Mouse (Mus musculus) MEL (cell line): Measurements from ENCODE around the gene Fgfr2. TPM values are rescaled to one million over a fixed set of nuclear protein-coding genes. Genes with fewer than 3 reads are reported as not detected.

Source experiments
- DNase-seq: peaks from one replicate; pipeline ENCODE4 v3.0.0; 2011; ENCODE audit warnings: low read depth, low spot score
- H3K27ac ChIP-seq: 2 replicates; pipeline ENCODE4 v1.5.1; 2012; ENCODE audit warnings: low read depth, mild to moderate bottlenecking, control low read depth, low read length, moderate library complexity; ENCODE audit not compliant: control insufficient read depth
- H3K27me3 ChIP-seq, 2 experiments: fragments of 150-350 bp in 1 of 2; sonication (generic) in 1 of 2; 2 replicates each; pipeline ENCODE4 v1.6.1; 2012; ENCODE audit warnings: low read length in 2 of 2, mild to moderate bottlenecking in 2 of 2, improper control_type of control experiment in 1 of 2, moderate library complexity in 1 of 2; ENCODE audit not compliant: insufficient read depth in 2 of 2, control insufficient read depth in 1 of 2
- H3K36me3 ChIP-seq, 2 experiments: 2 replicates each; pipeline ENCODE4 v1.6.1; 2012 to 2014; ENCODE audit warnings: low read length in 2 of 2, improper control_type of control experiment in 1 of 2, inconsistent platforms in 1 of 2, mild to moderate bottlenecking in 1 of 2; ENCODE audit not compliant: insufficient read depth in 2 of 2, control insufficient read depth in 1 of 2
- H3K4me1 ChIP-seq, 2 experiments: fragments of 150-350 bp in 1 of 2; sonication (generic) in 1 of 2; 2 replicates each; pipeline ENCODE4 v1.6.1; 2012; ENCODE audit warnings: low read length in 2 of 2, improper control_type of control experiment in 1 of 2, mild to moderate bottlenecking in 1 of 2; ENCODE audit not compliant: insufficient read depth in 2 of 2, control insufficient read depth in 1 of 2
- H3K4me3 ChIP-seq, 2 experiments: fragments of 150-350 bp in 1 of 2; sonication (generic) in 1 of 2; 2 replicates each; pipeline ENCODE4 v1.5.1; 2012; ENCODE audit warnings: low read depth in 2 of 2, low read length in 2 of 2, mild to moderate bottlenecking in 2 of 2, moderate library complexity in 2 of 2, control low read depth in 1 of 2, improper control_type of control experiment in 1 of 2; ENCODE audit not compliant: control insufficient read depth in 1 of 2, insufficient read depth in 1 of 2
- H3K79me2 ChIP-seq: 2 replicates; pipeline ENCODE4 v1.6.1; 2012; ENCODE audit warnings: mild to moderate bottlenecking, low read length, moderate library complexity; ENCODE audit not compliant: control insufficient read depth, poor library complexity, insufficient read depth
- H3K9ac ChIP-seq: 2 replicates; pipeline ENCODE4 v1.6.1; 2012; ENCODE audit warnings: low read depth, mild to moderate bottlenecking, control low read depth, low read length, moderate library complexity; ENCODE audit not compliant: control insufficient read depth, poor library complexity, severe bottlenecking
- H3K9me3 ChIP-seq: fragments of 150-350 bp; sonication (generic); replicated peaks from 2 replicates; pipeline ENCODE4 v1.6.1; 2012; ENCODE audit warnings: mild to moderate bottlenecking, low read length, improper control_type of control experiment, moderate library complexity; ENCODE audit not compliant: insufficient read depth
- BHLHE40 ChIP-seq: IDR thresholded peaks from 2 replicates; pipeline ENCODE4 v1.6.1; 2012; ENCODE audit warnings: low read depth, mild to moderate bottlenecking, inconsistent platforms, low read length, improper control_type of control experiment, borderline replicate concordance
- CHD1 ChIP-seq: IDR thresholded peaks from 2 replicates; pipeline ENCODE4 v1.6.1; 2012; ENCODE audit warnings: low read depth, mild to moderate bottlenecking, inconsistent platforms, low read length, improper control_type of control experiment
- CHD2 ChIP-seq: IDR thresholded peaks from 2 replicates; pipeline ENCODE4 v1.6.1; 2011; ENCODE audit warnings: low read length, improper control_type of control experiment
- CTCF ChIP-seq, 3 experiments: IDR thresholded peaks in 2 of 3; conservative IDR thresholded peaks in 1 of 3; 2 replicates each; pipeline ENCODE4 v1.5.1; 2011 to 2012; ENCODE audit warnings: low read length in 3 of 3, low read depth in 2 of 3, mild to moderate bottlenecking in 2 of 3, improper control_type of control experiment in 1 of 3, inconsistent platforms in 1 of 3, mixed read lengths in 1 of 3, moderate library complexity in 1 of 3; ENCODE audit not compliant: control insufficient read depth in 1 of 3, insufficient read depth in 1 of 3, poor library complexity in 1 of 3, severe bottlenecking in 1 of 3
- E2F4 ChIP-seq: IDR thresholded peaks from 2 replicates; pipeline ENCODE4 v1.6.1; 2011; ENCODE audit warnings: low read depth, low read length, improper control_type of control experiment, borderline replicate concordance
- ELF1 ChIP-seq: IDR thresholded peaks from 2 replicates; pipeline ENCODE4 v1.6.1; 2014; ENCODE audit warnings: low read depth, mild to moderate bottlenecking, inconsistent platforms, low read length, improper control_type of control experiment, moderate library complexity
- ETS1 ChIP-seq: IDR thresholded peaks from 2 replicates; pipeline ENCODE4 v1.6.1; 2012; ENCODE audit warnings: low read depth, mild to moderate bottlenecking, inconsistent platforms, low read length, improper control_type of control experiment, moderate library complexity
- GABPA ChIP-seq: IDR thresholded peaks from 2 replicates; pipeline ENCODE4 v1.6.1; 2012; ENCODE audit warnings: low read depth, mild to moderate bottlenecking, inconsistent platforms, low read length, improper control_type of control experiment, moderate library complexity
- GATA1 ChIP-seq: IDR thresholded peaks from 2 replicates; pipeline ENCODE4 v1.6.1; 2011; ENCODE audit warnings: low read depth, low read length, improper control_type of control experiment
- HCFC1 ChIP-seq: IDR thresholded peaks from 2 replicates; pipeline ENCODE4 v1.6.1; 2012; ENCODE audit warnings: low read depth, mild to moderate bottlenecking, inconsistent platforms, low read length, improper control_type of control experiment, moderate library complexity
- JUND ChIP-seq: IDR thresholded peaks from 2 replicates; pipeline ENCODE4 v1.6.1; 2011; ENCODE audit warnings: low read depth, mild to moderate bottlenecking, improper control_type of control experiment, low read length
- KAT2A ChIP-seq: conservative IDR thresholded peaks from 2 replicates; pipeline ENCODE4 v1.6.1; 2012; ENCODE audit warnings: low read depth, low read length, improper control_type of control experiment, inconsistent platforms
- MAFK ChIP-seq: IDR thresholded peaks from 2 replicates; pipeline ENCODE4 v1.6.1; 2011; ENCODE audit warnings: low read depth, mild to moderate bottlenecking, low read length, improper control_type of control experiment, borderline replicate concordance
- MAX ChIP-seq: IDR thresholded peaks from 2 replicates; pipeline ENCODE4 v1.6.1; 2011; ENCODE audit warnings: low read length, improper control_type of control experiment
- MYB ChIP-seq: IDR thresholded peaks from 2 replicates; pipeline ENCODE4 v1.6.1; 2011; ENCODE audit warnings: mild to moderate bottlenecking, low read depth, low read length, improper control_type of control experiment
- POLR2A ChIP-seq, 2 experiments: IDR thresholded peaks; 2 replicates each; pipeline ENCODE4 v1.6.1; 2011 to 2012; ENCODE audit warnings: low read length in 2 of 2, mild to moderate bottlenecking in 2 of 2, control low read depth in 1 of 2, improper control_type of control experiment in 1 of 2, low read depth in 1 of 2, moderate library complexity in 1 of 2; ENCODE audit not compliant: control insufficient read depth in 1 of 2, insufficient read depth in 1 of 2, poor library complexity in 1 of 2
- POLR2AphosphoS2 ChIP-seq: IDR thresholded peaks from 2 replicates; pipeline ENCODE4 v1.6.1; 2011; ENCODE audit warnings: low read length, improper control_type of control experiment
- POLR2AphosphoS5 ChIP-seq: IDR thresholded peaks from 2 replicates; pipeline ENCODE4 v1.6.1; 2012; ENCODE audit warnings: low read depth, borderline replicate concordance, mild to moderate bottlenecking, inconsistent platforms, low read length, moderate library complexity, mixed read lengths
- RAD21 ChIP-seq: IDR thresholded peaks from 2 replicates; pipeline ENCODE4 v1.6.1; 2011; ENCODE audit warnings: mild to moderate bottlenecking, low read depth, low read length, improper control_type of control experiment
- SIN3A ChIP-seq: IDR thresholded peaks from 2 replicates; pipeline ENCODE4 v1.6.1; 2012; ENCODE audit warnings: low read length, improper control_type of control experiment, inconsistent platforms
- SMC3 ChIP-seq: IDR thresholded peaks from 2 replicates; pipeline ENCODE4 v1.6.1; 2011; ENCODE audit warnings: low read depth, low read length, improper control_type of control experiment
- TBP ChIP-seq: IDR thresholded peaks from 2 replicates; pipeline ENCODE4 v1.8.0; 2011; ENCODE audit warnings: low read depth, low read length, improper control_type of control experiment
- TCF12 ChIP-seq: IDR thresholded peaks from 2 replicates; pipeline ENCODE4 v1.6.1; 2014; ENCODE audit warnings: low read depth, mild to moderate bottlenecking, inconsistent platforms, low read length, improper control_type of control experiment, moderate library complexity
- UBTF ChIP-seq: IDR thresholded peaks from 2 replicates; pipeline ENCODE4 v1.6.1; 2012; ENCODE audit warnings: low read depth, mild to moderate bottlenecking, inconsistent platforms, low read length, improper control_type of control experiment, moderate library complexity, borderline replicate concordance; ENCODE audit not compliant: insufficient read depth
- USF2 ChIP-seq, 2 experiments: IDR thresholded peaks; 2 replicates each; pipeline ENCODE4 v1.6.1; 2011 to 2012; ENCODE audit warnings: improper control_type of control experiment in 2 of 2, low read length in 2 of 2, borderline replicate concordance in 1 of 2, inconsistent platforms in 1 of 2, low read depth in 1 of 2, mild to moderate bottlenecking in 1 of 2; ENCODE audit not compliant: insufficient read depth in 1 of 2
- ZC3H11A ChIP-seq: IDR thresholded peaks from 2 replicates; pipeline ENCODE4 v1.6.1; 2012; ENCODE audit warnings: low read depth, mild to moderate bottlenecking, inconsistent platforms, low read length, improper control_type of control experiment
- ZMIZ1 ChIP-seq: IDR thresholded peaks from 2 replicates; pipeline ENCODE4 v1.6.1; 2012; ENCODE audit warnings: low read depth, mild to moderate bottlenecking, inconsistent platforms, low read length, improper control_type of control experiment, moderate library complexity
- polyA plus RNA-seq, 2 experiments: library from polyadenylated mRNA; stranded (reverse) in 1 of 2; unstranded in 1 of 2; fragments of >175 nt in 1 of 2; fragments of >200 nt in 1 of 2; gene quantifications; 2 replicates each; pipeline versions ENCODE4 v1.2.1 to v1.2.4; 2012; ENCODE audit warnings: low replicate concordance in 2 of 2, low read depth in 1 of 2; ENCODE audit not compliant: insufficient read length in 2 of 2, insufficient read depth in 1 of 2, missing spikeins in 1 of 2
- total RNA-seq: library from RNA; depleted of rRNA; stranded (reverse); fragments of 300-350 nt; gene quantifications from 2 replicates; pipeline ENCODE4 v1.2.3, GENCODE M21; 2012

The Fgfr2 gene
- total and polyA plus RNA-seq, 3 experiments = not detected

GRCm38 (mm10) chr7:131004071-131004470 is 2119.1 kb downstream of the Fgfr2 start (continued):
- TF ChIP-seq USF2 (IDR thresholded peaks at IDR 0.05; ENCODE audit: borderline replicate concordance in 1 of 2, insufficient read depth in 1 of 2, low read depth in 1 of 2, low read length in 2 of 2) (no peak), CTCF (IDR thresholded peaks at IDR 0.05 in 2 of 3, conservative IDR thresholded peaks at IDR 0.05 in 1 of 3; ENCODE audit: control insufficient read depth in 1 of 3, insufficient read depth in 1 of 3, low read depth in 2 of 3, low read length in 3 of 3, poor library complexity in 1 of 3, severe bottlenecking in 1 of 3) (no peak)

GRCm38 (mm10) chr7:131001976-131002726 is 2121.0 kb downstream of the Fgfr2 start:
- TF ChIP-seq CTCF (IDR thresholded peaks at IDR 0.05 in 2 of 3, conservative IDR thresholded peaks at IDR 0.05 in 1 of 3; ENCODE audit: control insufficient read depth in 1 of 3, insufficient read depth in 1 of 3, low read depth in 2 of 3, low read length in 3 of 3, poor library complexity in 1 of 3, severe bottlenecking in 1 of 3) = no peak
- TF ChIP-seq GATA1 = no peak
- TF ChIP-seq ELF1 = no peak
- no peak for TF ChIP-seq TBP
- no peak for TF ChIP-seq ZMIZ1
- TF ChIP-seq HCFC1 = no peak
- no peak for TF ChIP-seq POLR2AphosphoS5
- TF ChIP-seq E2F4 = no peak
- no peak for TF ChIP-seq SMC3
- TF ChIP-seq GABPA = no peak
- TF ChIP-seq POLR2AphosphoS2 = no peak
- H3K79me2 ChIP-seq = no peaks in the 10 kb centered on the region
- H3K27me3 ChIP-seq = no peaks in the 10 kb centered on the region
- no peak overlapping the region for H3K27ac ChIP-seq
- no peaks in the 10 kb centered on the region for H3K36me3 ChIP-seq
- H3K9me3 ChIP-seq = no peaks in the 10 kb centered on the region
- H3K4me3 ChIP-seq = no peak overlapping the region
- H3K9ac ChIP-seq = no peak overlapping the region
- H3K4me1 ChIP-seq = no peaks in the 10 kb centered on the region
- DNase-seq = no peak

- Histone ChIP-seq H3K27me3 (no peaks in the 10 kb centered on the region), H3K4me1 (no peaks in the 10 kb centered on the region), H3K9ac (no peak overlapping the region), H3K79me2 (no peaks in the 10 kb centered on the region), H3K36me3 (no peaks in the 10 kb centered on the region), H3K27ac (no peak overlapping the region), H3K9me3 (no peaks in the 10 kb centered on the region), H3K4me3 (no peak overlapping the region)
- peak; percentile 10 for DNase-seq
- no peak for TF ChIP-seq JUND
- TF ChIP-seq CHD2 = no peak
- no peak for TF ChIP-seq HCFC1
- TF ChIP-seq ZC3H11A = no peak
- TF ChIP-seq CHD1 = no peak
- TF ChIP-seq BHLHE40 = no peak
- TF ChIP-seq CTCF (IDR thresholded peaks at IDR 0.05 in 2 of 3, conservative IDR thresholded peaks at IDR 0.05 in 1 of 3; ENCODE audit: control insufficient read depth in 1 of 3, insufficient read depth in 1 of 3, low read depth in 2 of 3, low read length in 3 of 3, poor library complexity in 1 of 3, severe bottlenecking in 1 of 3) = peak; percentile 24 to 47 (median 40); a peak in 4 of 6 replicates
- no peak for TF ChIP-seq SIN3A
- no peak for TF ChIP-seq POLR2AphosphoS2
- peak; percentile 12; the same call in 1 of the 2 replicates for TF ChIP-seq SMC3
- TF ChIP-seq USF2 (IDR thresholded peaks at IDR 0.05; ENCODE audit: borderline replicate concordance in 1 of 2, insufficient read depth in 1 of 2, low read depth in 1 of 2, low read length in 2 of 2) = no peak
- TF ChIP-seq GABPA = no peak
- no peak for TF ChIP-seq GATA1
- no peak for TF ChIP-seq MAFK
- no peak for TF ChIP-seq MAX
- peak; percentile 38 for TF ChIP-seq RAD21
- TF ChIP-seq KAT2A = no peak
- TF ChIP-seq POLR2A (IDR thresholded peaks at IDR 0.05; ENCODE audit: control insufficient read depth in 1 of 2, insufficient read depth in 1 of 2, low read depth in 1 of 2, low read length in 2 of 2, poor library complexity in 1 of 2) = no peak
- TF ChIP-seq UBTF = no peak
- TF ChIP-seq TCF12 = no peak
- TF ChIP-seq ZMIZ1 = no peak
- TF ChIP-seq MYB = no peak
- TF ChIP-seq ETS1 = no peak
These were observed 2129.2 kb downstream of the Fgfr2 start for GRCm38 (mm10) chr7:130993907-130994306.
